Mouse (Mus musculus) limb, embryonic 14.5 days (tissue): ENCODE measurements around the gene Ttbk2. TPM values are rescaled to one million over a fixed set of nuclear protein-coding genes. Genes with fewer than 3 reads are reported as not detected.

ENCODE experiments used
- ATAC-seq: fragments of 200-750 bp; cut with Nextera tagmentation; 2 replicates; pipeline ENCODE4 v1.8.0; 2017; ENCODE audit warnings: low read depth, moderate number of reproducible peaks, moderate TSS enrichment; ENCODE audit not compliant: low FRiP score
- DNase-seq: peaks from one replicate; pipeline ENCODE4 v3.0.0-alpha.2; 2015; ENCODE audit warnings: low spot score
- H3K27ac ChIP-seq: fragments of 300-500 bp; sonication (generic); replicated peaks from 2 replicates; pipeline ENCODE4 v1.5.1; 2014; ENCODE audit warnings: low read depth, mild to moderate bottlenecking, low read length, moderate library complexity, mixed read lengths
- H3K27me3 ChIP-seq: fragments of 300-500 bp; sonication (generic); 2 replicates; pipeline ENCODE4 v1.6.1; 2014; ENCODE audit warnings: low read length, mixed read lengths; ENCODE audit not compliant: control insufficient read depth, insufficient read depth
- H3K36me3 ChIP-seq: fragments of 300-500 bp; sonication (generic); 2 replicates; pipeline ENCODE4 v1.6.1; 2014; ENCODE audit warnings: mild to moderate bottlenecking, low read length, moderate library complexity, mixed read lengths; ENCODE audit not compliant: control insufficient read depth, insufficient read depth
- H3K4me1 ChIP-seq: fragments of 300-500 bp; sonication (generic); 2 replicates; pipeline ENCODE4 v1.6.1; 2014; ENCODE audit warnings: antibody characterized with exemption, low read length, mixed read lengths; ENCODE audit not compliant: control insufficient read depth, insufficient read depth
- H3K4me2 ChIP-seq: fragments of 300-500 bp; sonication (generic); replicated peaks from 2 replicates; pipeline ENCODE4 v1.6.1; 2014; ENCODE audit warnings: low read depth, mild to moderate bottlenecking, low read length, moderate library complexity; ENCODE audit not compliant: severe bottlenecking
- H3K4me3 ChIP-seq: fragments of 300-500 bp; sonication (generic); replicated peaks from 2 replicates; pipeline ENCODE4 v1.5.1; 2014; ENCODE audit warnings: low read length
- H3K9ac ChIP-seq: fragments of 300-500 bp; sonication (generic); 2 replicates; pipeline ENCODE4 v1.6.1; 2014; ENCODE audit warnings: mild to moderate bottlenecking, low read depth, low read length, moderate library complexity; ENCODE audit not compliant: severe bottlenecking
- H3K9me3 ChIP-seq: fragments of 300-500 bp; sonication (generic); 2 replicates; pipeline ENCODE4 v1.6.1; 2016; ENCODE audit warnings: low read length; ENCODE audit not compliant: control insufficient read depth
- POLR2A ChIP-seq: fragments of 200-500 bp; IDR thresholded peaks from 2 replicates; pipeline ENCODE4 v1.8.0; 2012; ENCODE audit warnings: inconsistent platforms, mild to moderate bottlenecking, moderate library complexity, borderline replicate concordance; ENCODE audit not compliant: insufficient read depth, insufficient read length; ENCODE audit errors: extremely low read depth
- WGBS: fragments of 180-500 bp; shearing (Covaris S2); extraction: QIAGEN DNeasy Blood & Tissue Kit; methylation state at CpG from one replicate; pipeline ENCODE4 v1.1.7; 2014; 5-methylcytosine and 5-hydroxymethylcytosine counted together
- polyA plus RNA-seq, 2 experiments: library from polyadenylated mRNA; depleted of rRNA in 1 of 2; stranded (reverse) in 1 of 2; unstranded in 1 of 2; fragments of >200 nt; fragmentation: Nextera tagmentation in 1 of 2; extraction: Ambion mirVana in 1 of 2; gene quantifications; 2 replicates each; pipeline versions ENCODE4 v1.2.1 to v1.2.3; 2012 to 2014

Gene Ttbk2
- polyA plus RNA-seq, 2 experiments, result 5.5 to 6.7 TPM

- TF ChIP-seq POLR2A, result no peak
- Histone ChIP-seq H3K4me1 (peaks cover 8% of the 10 kb centered on the region), H3K4me2 (no peak overlapping the region), H3K27ac (no peak overlapping the region), H3K27me3 (no peaks in the 10 kb centered on the region), H3K9me3 (no peaks in the 10 kb centered on the region), H3K36me3 (peaks cover 94% of the 10 kb centered on the region), H3K4me3 (no peak overlapping the region), H3K9ac (no peak overlapping the region)
- 84% methylated on average over 6 of the region's 6 CpGs for WGBS
- DNase-seq (no peak), ATAC-seq (no peak)
Observed at GRCm38 (mm10) chr2:120724176-120724575, 126.2 kb downstream of the Ttbk2 start.

DNA sequence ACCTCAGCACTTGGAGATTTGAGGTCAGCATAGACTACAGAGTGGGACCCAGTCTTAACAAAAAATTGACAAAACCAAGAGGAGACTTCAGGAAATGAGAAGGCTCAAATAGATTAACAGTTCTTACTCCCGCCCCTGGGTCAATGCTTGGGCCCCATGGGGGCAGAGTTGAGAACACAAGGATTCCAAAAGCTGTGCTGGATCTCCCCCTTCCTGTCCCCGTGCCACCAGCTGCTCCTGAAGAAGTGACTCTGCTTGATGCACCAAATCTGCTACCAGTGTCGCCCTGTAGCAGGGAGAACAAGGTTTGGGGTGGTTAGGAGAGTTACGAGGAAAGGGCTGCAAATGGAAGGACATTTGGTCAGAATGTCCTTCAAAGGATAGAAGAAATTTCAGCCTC, 126.8 kb downstream of the Ttbk2 start:
- ATAC-seq (no peak), DNase-seq (no peak)
- 74% methylated on average over 4 of the region's 4 CpGs for WGBS
- H3K27ac ChIP-seq, result no peak overlapping the region
- H3K9me3 ChIP-seq, result no peaks in the 10 kb centered on the region
- H3K36me3 ChIP-seq, result peaks cover 95% of the 10 kb centered on the region
- H3K27me3 ChIP-seq, result no peaks in the 10 kb centered on the region
- peaks cover 3% of the 10 kb centered on the region; the same call in 1 of the 2 replicates for H3K4me1 ChIP-seq
- H3K4me3 ChIP-seq, result no peak overlapping the region
- TF ChIP-seq POLR2A, result no peak
- no peak overlapping the region for H3K9ac ChIP-seq
- H3K4me2 ChIP-seq, result no peak overlapping the region

DNA sequence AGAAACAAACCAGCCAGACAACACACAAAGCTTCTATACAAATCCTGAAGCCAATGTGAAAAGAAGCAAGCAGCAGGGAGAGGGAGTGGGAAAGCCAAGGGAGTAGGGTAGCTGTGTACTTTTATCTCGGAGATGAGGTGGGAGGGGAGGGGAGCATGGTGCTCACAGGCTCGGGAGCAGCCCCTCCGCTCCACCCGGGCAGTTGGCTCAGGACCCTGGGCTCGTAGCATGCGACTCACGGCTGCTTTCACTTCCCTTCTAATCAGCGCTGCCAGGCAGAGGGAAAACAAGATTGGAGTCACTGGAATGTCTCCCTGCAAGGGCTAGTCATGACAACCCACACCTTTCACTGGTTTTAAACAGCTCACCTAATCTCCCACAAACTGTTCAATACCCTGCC, 127.9 kb downstream of the Ttbk2 start:
- H3K27ac ChIP-seq, result no peak overlapping the region
- H3K4me2 ChIP-seq, result no peak overlapping the region
- H3K9ac ChIP-seq, result no peak overlapping the region
- H3K9me3 ChIP-seq, result no peaks in the 10 kb centered on the region
- no peak for TF ChIP-seq POLR2A
- no peaks in the 10 kb centered on the region for H3K4me1 ChIP-seq
- DNase-seq, result no peak
- H3K4me3 ChIP-seq, result no peak overlapping the region
- 78% methylated on average over 8 of the region's 8 CpGs for WGBS
- ATAC-seq, result no peak
- peaks cover 95% of the 10 kb centered on the region for H3K36me3 ChIP-seq
- no peaks in the 10 kb centered on the region for H3K27me3 ChIP-seq

GRCm38 (mm10) chr2:120721911-120722310, 128.5 kb downstream of the Ttbk2 start:
- H3K36me3 ChIP-seq, result peaks cover 95% of the 10 kb centered on the region
- H3K27ac ChIP-seq, result no peak overlapping the region
- ATAC-seq, result no peak
- H3K9ac ChIP-seq, result no peak overlapping the region
- H3K9me3 ChIP-seq, result no peaks in the 10 kb centered on the region
- no peak overlapping the region for H3K4me2 ChIP-seq
- TF ChIP-seq POLR2A, result no peak
- H3K4me3 ChIP-seq, result no peak overlapping the region
- 90% methylated on average over 2 of the region's 2 CpGs for WGBS
- H3K4me1 ChIP-seq, result no peaks in the 10 kb centered on the region
- no peak for DNase-seq
- H3K27me3 ChIP-seq, result no peaks in the 10 kb centered on the region

GRCm38 (mm10) chr2:120720821-120721220, 129.6 kb downstream of the Ttbk2 start:
- 74% methylated on average over 6 of the region's 6 CpGs for WGBS
- DNase-seq (no peak), ATAC-seq (no peak)
- Histone ChIP-seq H3K9me3 (no peaks in the 10 kb centered on the region), H3K27me3 (no peaks in the 10 kb centered on the region), H3K27ac (no peak overlapping the region), H3K4me1 (no peaks in the 10 kb centered on the region), H3K4me2 (no peak overlapping the region), H3K4me3 (no peak overlapping the region), H3K36me3 (peaks cover 94% of the 10 kb centered on the region), H3K9ac (no peak overlapping the region)
- TF ChIP-seq POLR2A, result no peak

- Histone ChIP-seq H3K27ac (no peak overlapping the region), H3K27me3 (no peaks in the 10 kb centered on the region), H3K9ac (no peak overlapping the region), H3K9me3 (no peaks in the 10 kb centered on the region), H3K4me1 (no peaks in the 10 kb centered on the region), H3K4me3 (no peak overlapping the region), H3K4me2 (no peak overlapping the region), H3K36me3 (peaks cover 90% of the 10 kb centered on the region)
- ATAC-seq, result no peak
- TF ChIP-seq POLR2A, result no peak
- DNase-seq, result no peak
- 93% methylated on average over 8 of the region's 8 CpGs for WGBS
Observed at GRCm38 (mm10) chr2:120718496-120718895, 131.9 kb downstream of the Ttbk2 start.
